Mouse (Mus musculus): Measurements from ENCODE around the gene Snrpf. TPM values are rescaled to one million over a fixed set of nuclear protein-coding genes. Genes with fewer than 3 reads are reported as not detected.

The Snrpf gene
- polyA plus RNA-seq, 1 experiment from 2014 or later, result 75.9 TPM

Other genes with a start within 250 kb of the Snrpf start
- gene Lta4h, start 136.3 kb downstream of the Snrpf start, polyA plus RNA-seq (2014; fragmentation: Nextera tagmentation; extraction: Ambion mirVana), result 73.0 and 99.3 TPM in 2 replicates
- gene Hal, start 100.9 kb downstream of the Snrpf start, polyA plus RNA-seq (2014; fragmentation: Nextera tagmentation; extraction: Ambion mirVana), result 0.27 TPM in 1 of 2 replicates, not detected in the other
- not detected in 2 replicates for gene Amdhd1, start 49.7 kb downstream of the Snrpf start, polyA plus RNA-seq (2014; fragmentation: Nextera tagmentation; extraction: Ambion mirVana)
- gene Ccdc38, start 49.1 kb downstream of the Snrpf start, polyA plus RNA-seq (2014; fragmentation: Nextera tagmentation; extraction: Ambion mirVana), result 0.34 and 0.53 TPM in 2 replicates
- 0.86 and 2.0 TPM in 2 replicates for gene Ntn4, start 51.0 kb upstream of the Snrpf start, polyA plus RNA-seq (2014; fragmentation: Nextera tagmentation; extraction: Ambion mirVana)
- gene Usp44, start 241.8 kb upstream of the Snrpf start, polyA plus RNA-seq (2014; fragmentation: Nextera tagmentation; extraction: Ambion mirVana), result 0.26 and 0.84 TPM in 2 replicates